Mouse (Mus musculus) bone marrow, adult 2 months (tissue): ENCODE data around the gene Krt7.
A peak's percentile ranks its signal among the peaks of the same experiment; 100 is the strongest.

Experiments used
- CTCF ChIP-seq: fragments of 200-500 bp; IDR thresholded peaks from 2 replicates; pipeline ENCODE4 v1.5.1; 2011; ENCODE audit warnings: low read length, control low read depth; ENCODE audit not compliant: control insufficient read depth, insufficient read depth
- POLR2A ChIP-seq: fragments of 200-500 bp; IDR thresholded peaks from 2 replicates; pipeline ENCODE4 v1.6.1; 2011; ENCODE audit warnings: low read depth, mild to moderate bottlenecking, control low read depth, low read length, borderline replicate concordance; ENCODE audit not compliant: control insufficient read depth

GRCm38 (mm10) chr15:101453093-101453736 lies 42.4 kb downstream of the Krt7 start:
- TF ChIP-seq CTCF (peak; percentile 71), POLR2A (no peak)
